In the genomic region with DNA sequence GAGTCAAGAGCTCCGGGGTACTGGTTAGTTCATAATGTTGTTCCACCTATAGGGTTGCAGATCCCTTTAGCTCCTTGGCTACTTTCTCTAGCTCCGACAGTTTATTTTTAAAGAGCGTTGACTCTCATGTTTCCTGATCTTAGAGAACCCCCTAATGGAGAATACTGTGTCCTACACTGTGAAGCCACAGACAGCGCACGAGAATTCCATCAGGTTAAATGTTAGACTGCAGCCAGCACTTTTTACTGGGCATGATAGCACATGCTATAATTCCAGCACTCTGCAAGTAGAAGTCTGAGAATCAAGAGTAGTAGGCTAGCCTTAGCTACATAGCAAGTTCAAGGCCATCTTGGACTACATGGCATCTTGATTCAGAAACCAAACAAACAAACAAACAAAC, we compare ENCODE assay signal across 1 mouse cellular context.
TF ChIP-seq lines count a peak whose summit lies in the region.

No protein-coding gene starts in this region.

TF ChIP-seq in CH12.LX, 34 proteins besides CTCF, POLR2A, EP300 and RAD21 (continued from another document):
- no peak for TF ChIP-seq PAX5 (IDR thresholded peaks at IDR 0.05; ENCODE audit: low read length)
- no peak for TF ChIP-seq UBTF (IDR thresholded peaks at IDR 0.05; ENCODE audit: low read depth, low read length)
- TF ChIP-seq USF2 (conservative IDR thresholded peaks at IDR 0.05; ENCODE audit: low read depth, low read length), result no peak
- TF ChIP-seq MAFK (IDR thresholded peaks at IDR 0.05; ENCODE audit: insufficient replicate concordance, low read length), result no peak
- no peak for TF ChIP-seq KAT2A (IDR thresholded peaks at IDR 0.05; ENCODE audit: insufficient replicate concordance, low read length)
- no peak for TF ChIP-seq CHD2 (IDR thresholded peaks at IDR 0.05; ENCODE audit: low read length)
- TF ChIP-seq JUN (IDR thresholded peaks at IDR 0.05; ENCODE audit: insufficient read depth, low read depth, low read length), result no peak
- no peak for TF ChIP-seq MAX (IDR thresholded peaks at IDR 0.05; ENCODE audit: low read length)
- TF ChIP-seq NRF1 (IDR thresholded peaks at IDR 0.05; ENCODE audit: low read depth, low read length), result no peak
- TF ChIP-seq TBP (conservative IDR thresholded peaks at IDR 0.05; ENCODE audit: low read depth, low read length), result no peak
- TF ChIP-seq E2F4 (IDR thresholded peaks at IDR 0.05; ENCODE audit: insufficient replicate concordance, low read depth, low read length), result no peak
- TF ChIP-seq MEF2A (IDR thresholded peaks at IDR 0.05; ENCODE audit: borderline replicate concordance, low read depth, low read length), result 0 out of 2 replicates have a peak, but pooled peaks have one; percentile 25
- no peak for TF ChIP-seq JUND (conservative IDR thresholded peaks at IDR 0.05; ENCODE audit: low read depth, low read length)
- 0 out of 2 replicates have a peak, but pooled peaks have one; percentile 35 for TF ChIP-seq MYC (IDR thresholded peaks at IDR 0.05; ENCODE audit: low read depth, low read length)
- TF ChIP-seq BHLHE40 (IDR thresholded peaks at IDR 0.05; ENCODE audit: low read depth, low read length), result 0 out of 2 replicates have a peak, but pooled peaks have one; percentile 7
- no peak for TF ChIP-seq HCFC1 (IDR thresholded peaks at IDR 0.05; ENCODE audit: low read depth, low read length)
TF ChIP-seq in CH12.LX: peak in this region for 5.
